Mouse (Mus musculus) frontal cortex, postnatal 14 days (tissue): ENCODE measurements around the gene Csgalnact2.

Experiments
- DNase-seq, 2 experiments: peaks; one replicate each; pipeline ENCODE4 v3.0.0; 2022; ENCODE audit warnings: low spot score in 2 of 2

Gene Csgalnact2

GRCm38 (mm10) chr6:118074151-118074550 is 64.8 kb downstream of the Csgalnact2 start:
- no peak for DNase-seq

- no peak for DNase-seq
Measured at GRCm38 (mm10) chr6:118072176-118072575, 66.8 kb downstream of the Csgalnact2 start.

GRCm38 (mm10) chr6:118071416-118071815 is 67.5 kb downstream of the Csgalnact2 start:
- DNase-seq: no peak

GRCm38 (mm10) chr6:118071013-118071350 is 68.0 kb downstream of the Csgalnact2 start:
- no peak for DNase-seq

GRCm38 (mm10) chr6:118070321-118071012 is 68.5 kb downstream of the Csgalnact2 start:
- no peak for DNase-seq

GRCm38 (mm10) chr6:118067720-118068119 is 71.2 kb downstream of the Csgalnact2 start:
- DNase-seq: no peak

- DNase-seq: peak in 1 of 2 experiments; percentile 53
Measured at GRCm38 (mm10) chr6:118066199-118067081, 72.5 kb downstream of the Csgalnact2 start.

- no peak for DNase-seq
Measured at GRCm38 (mm10) chr6:118065837-118066198, 73.1 kb downstream of the Csgalnact2 start.

GRCm38 (mm10) chr6:118064968-118065530 is 73.9 kb downstream of the Csgalnact2 start:
- peak in 1 of 2 experiments; percentile 51 for DNase-seq

GRCm38 (mm10) chr6:118063266-118063665 is 75.7 kb downstream of the Csgalnact2 start:
- DNase-seq: no peak

- no peak for DNase-seq
Measured at GRCm38 (mm10) chr6:118061266-118061665, 77.7 kb downstream of the Csgalnact2 start.
